Comparison of ENCODE assay signal across 15 mouse cellular contexts in genomic region chr11:37936439-37937134, GRCm38 (mm10).
DNase-seq lines count a peak whose midpoint lies in the region.
"Had no signal": no experiment of that assay in that cellular context is flagged by ENCODE, and none has a peak within 500 bp of the region (broad histone marks: within the 10 kb centered on the region; RNA-seq: fewer than 3 reads in every experiment).

No protein-coding gene starts in this region.

- DNase-seq in embryo, embryonic 11 days, result peak; percentile 16
- no peak for DNase-seq in embryo, embryonic 10 days (ENCODE audit: low spot score)
- DNase-seq in right cerebral cortex, postnatal 10 days (ENCODE audit: low spot score in 2 of 2), result peak; percentile 26 to 49
- DNase-seq in right cerebral cortex, postnatal 14 days, result no peak
- DNase-seq in mesoderm, embryonic 11.5 days (ENCODE audit: low read depth, low spot score), result peak; percentile 43
- no peak for DNase-seq in lung, postnatal 25 days (ENCODE audit: low spot score)
- DNase-seq in gastrocnemius, adult 8-10 months (ENCODE audit: low spot score in 2 of 2), result no peak
- no peak for DNase-seq in layer of hippocampus, postnatal 14 days (ENCODE audit: low spot score in 2 of 2)
- DNase-seq: adrenal gland, postnatal 14 days; cerebellum, postnatal 14 days; gastrocnemius, postnatal 14 days; heart, postnatal 14 days; kidney, postnatal 10 days; left cerebral cortex, postnatal 4 days; thymus, postnatal 36 days had no signal

Comparison
In these comparisons a context has a peak if more than half of its experiments do, and no peak if none do; other contexts are left out.
1. DNase-seq: peak in embryo, embryonic 11 days (single experiment), right cerebral cortex, postnatal 10 days (2 of 2) and mesoderm, embryonic 11.5 days (single experiment); none in embryo, embryonic 10 days (single experiment), right cerebral cortex, postnatal 14 days (single experiment), lung, postnatal 25 days (single experiment), gastrocnemius, adult 8-10 months (0 of 2) and layer of hippocampus, postnatal 14 days (0 of 2).